Mouse (Mus musculus) spleen, postnatal 14 days (tissue): ENCODE results near the gene Flnb.

Source experiments
- DNase-seq, 2 experiments: peaks; one replicate each; pipeline ENCODE4 v3.0.0; 2021 to 2022; ENCODE audit warnings: low spot score in 2 of 2

Flnb gene

GRCm38 (mm10) chr14:7896699-7897098 lies 78.9 kb downstream of the Flnb start:
- no peak for DNase-seq

GRCm38 (mm10) chr14:7899986-7900385 lies 82.2 kb downstream of the Flnb start:
- DNase-seq: no peak

GRCm38 (mm10) chr14:7900481-7901049 lies 82.8 kb downstream of the Flnb start:
- DNase-seq: no peak

GRCm38 (mm10) chr14:7901484-7902240 lies 83.9 kb downstream of the Flnb start:
- DNase-seq: no peak

GRCm38 (mm10) chr14:7907058-7907457 lies 89.3 kb downstream of the Flnb start:
- DNase-seq: no peak

- DNase-seq: no peak
Measured at GRCm38 (mm10) chr14:7909472-7909871, 91.7 kb downstream of the Flnb start.

GRCm38 (mm10) chr14:7913842-7914241 lies 96.1 kb downstream of the Flnb start:
- no peak for DNase-seq

GRCm38 (mm10) chr14:7914461-7914860 lies 96.7 kb downstream of the Flnb start:
- no peak for DNase-seq

- DNase-seq: no peak
Measured at GRCm38 (mm10) chr14:7918150-7918991, 100.6 kb downstream of the Flnb start.

GRCm38 (mm10) chr14:7919309-7919708 lies 101.6 kb downstream of the Flnb start:
- DNase-seq: no peak

- no peak for DNase-seq
Measured at GRCm38 (mm10) chr14:7919921-7920320, 102.2 kb downstream of the Flnb start.

- DNase-seq: no peak
Measured at GRCm38 (mm10) chr14:7921459-7921858, 103.7 kb downstream of the Flnb start.

- no peak for DNase-seq
Measured at GRCm38 (mm10) chr14:7923635-7924034, 105.9 kb downstream of the Flnb start.

- DNase-seq: no peak
Measured at GRCm38 (mm10) chr14:7928362-7928761, 110.6 kb downstream of the Flnb start.

- DNase-seq: no peak
Measured at GRCm38 (mm10) chr14:7929029-7929428, 111.3 kb downstream of the Flnb start.

GRCm38 (mm10) chr14:7932151-7932550 lies 114.4 kb downstream of the Flnb start:
- no peak for DNase-seq

- no peak for DNase-seq
Measured at GRCm38 (mm10) chr14:7934166-7934565, 116.4 kb downstream of the Flnb start.

- DNase-seq: no peak
Measured at GRCm38 (mm10) chr14:7937052-7937630, 119.4 kb downstream of the Flnb start.

- no peak for DNase-seq
Measured at GRCm38 (mm10) chr14:7938809-7939784, 121.3 kb downstream of the Flnb start.

- DNase-seq: no peak
Measured at GRCm38 (mm10) chr14:7941413-7941812, 123.7 kb downstream of the Flnb start.
